Mouse (Mus musculus): ENCODE measurements at regions not wholly inside any gene's neighbourhood (a gene's known extent, or its start where the extent isn't known, plus 50 kb on each side); places are given as distances from the start of the nearest gene placed in this dataset.

GRCm38 (mm10) chr1:57174289-57174890 lies 195.9 kb upstream of the Satb2 start:
- no peak for DNase-seq (ENCODE audit: low read depth, low spot score)

- no peak for DNase-seq (ENCODE audit: low read depth, low spot score)
Observed at GRCm38 (mm10) chr1:57188796-57189319, 188.6 kb upstream of the 1700066M21Rik start.

GRCm38 (mm10) chr1:57201274-57201673 lies 176.1 kb upstream of the 1700066M21Rik start:
- DNase-seq (ENCODE audit: low read depth, low spot score) = no peak

- no peak for DNase-seq (ENCODE audit: low read depth, low spot score)
Observed at GRCm38 (mm10) chr1:57204331-57204730, 173.1 kb upstream of the 1700066M21Rik start.

- peak; percentile 20 for DNase-seq (ENCODE audit: low read depth, low spot score)
Observed at GRCm38 (mm10) chr1:57205198-57205987, 172.0 kb upstream of the 1700066M21Rik start.

GRCm38 (mm10) chr1:57206496-57206895 lies 170.9 kb upstream of the 1700066M21Rik start:
- DNase-seq (ENCODE audit: low read depth, low spot score) = no peak

- no peak for DNase-seq (ENCODE audit: low read depth, low spot score)
Observed at GRCm38 (mm10) chr1:57206944-57207343, 170.5 kb upstream of the 1700066M21Rik start.

- DNase-seq (ENCODE audit: low read depth, low spot score) = no peak
Observed at GRCm38 (mm10) chr1:57208415-57208814, 169.0 kb upstream of the 1700066M21Rik start.

GRCm38 (mm10) chr1:57209281-57209680 lies 168.1 kb upstream of the 1700066M21Rik start:
- DNase-seq (ENCODE audit: low read depth, low spot score) = no peak

GRCm38 (mm10) chr1:57211046-57211445 lies 166.4 kb upstream of the 1700066M21Rik start:
- DNase-seq (ENCODE audit: low read depth, low spot score) = no peak

GRCm38 (mm10) chr1:57213428-57213874 lies 164.0 kb upstream of the 1700066M21Rik start:
- no peak for DNase-seq (ENCODE audit: low read depth, low spot score)

- DNase-seq (ENCODE audit: low read depth, low spot score) = no peak
Observed at GRCm38 (mm10) chr1:57214266-57214665, 163.2 kb upstream of the 1700066M21Rik start.

GRCm38 (mm10) chr1:57217656-57218055 lies 159.8 kb upstream of the 1700066M21Rik start:
- no peak for DNase-seq (ENCODE audit: low read depth, low spot score)

GRCm38 (mm10) chr1:57218127-57218526 lies 159.3 kb upstream of the 1700066M21Rik start:
- DNase-seq (ENCODE audit: low read depth, low spot score) = no peak

GRCm38 (mm10) chr1:57218616-57219015 lies 158.8 kb upstream of the 1700066M21Rik start:
- DNase-seq (ENCODE audit: low read depth, low spot score) = no peak

- DNase-seq (ENCODE audit: low read depth, low spot score) = no peak
Observed at GRCm38 (mm10) chr1:57224425-57225104, 152.9 kb upstream of the 1700066M21Rik start.

GRCm38 (mm10) chr1:57243607-57244408 lies 133.6 kb upstream of the 1700066M21Rik start:
- DNase-seq (ENCODE audit: low read depth, low spot score) = no peak

- no peak for DNase-seq (ENCODE audit: low read depth, low spot score)
Observed at GRCm38 (mm10) chr1:57259626-57260025, 117.8 kb upstream of the 1700066M21Rik start.

- no peak for DNase-seq (ENCODE audit: low read depth, low spot score)
Observed at GRCm38 (mm10) chr1:57265012-57265760, 112.2 kb upstream of the 1700066M21Rik start.

- DNase-seq (ENCODE audit: low read depth, low spot score) = no peak
Observed at GRCm38 (mm10) chr1:57266695-57267094, 110.7 kb upstream of the 1700066M21Rik start.

- DNase-seq (ENCODE audit: low read depth, low spot score) = no peak
Observed at GRCm38 (mm10) chr1:57267851-57268250, 109.6 kb upstream of the 1700066M21Rik start.
